Mouse (Mus musculus): ENCODE data around the gene Samm50. TPM values are rescaled to one million over a fixed set of nuclear protein-coding genes. Genes with fewer than 3 reads are reported as not detected.

Samm50 gene
- polyA plus RNA-seq, 1 experiment, result 120 TPM

- Histone ChIP-seq H3K4me1 (ENCODE audit: control insufficient read depth, insufficient read depth, low read length) (peaks cover 2% of the 10 kb centered on the region), H3K9me3 (replicated peaks; ENCODE audit: control insufficient read depth, insufficient read depth, low read length, poor library complexity, severe bottlenecking) (no peaks in the 10 kb centered on the region), H3K9ac (ENCODE audit: low read depth, poor library complexity, severe bottlenecking) (no peak overlapping the region), H3K27me3 (ENCODE audit: control insufficient read depth, insufficient read depth, low read length, poor library complexity, severe bottlenecking) (no peaks in the 10 kb centered on the region), H3K4me3 (ENCODE audit: low read depth, low read length) (no peak overlapping the region), H3K27ac (ENCODE audit: insufficient read depth, low read length) (no peak overlapping the region), H3K36me3 (ENCODE audit: control insufficient read depth, insufficient read depth, low read length, poor library complexity, severe bottlenecking) (peaks cover 4% of the 10 kb centered on the region; the same call in 1 of the 2 replicates)
- no peak for TF ChIP-seq EP300 (IDR thresholded peaks at IDR 0.05; ENCODE audit: insufficient read depth, low read depth, low read length)
- no peak for TF ChIP-seq CTCF (IDR thresholded peaks at IDR 0.05; ENCODE audit: low read depth, low read length)
- TF ChIP-seq POLR2A (IDR thresholded peaks at IDR 0.05; ENCODE audit: insufficient read depth, low read length), result no peak
Measured at GRCm38 (mm10) chr15:84217969-84218782, 26.1 kb downstream of the Samm50 start.

GRCm38 (mm10) chr15:84218783-84219271 is 26.8 kb downstream of the Samm50 start:
- Histone ChIP-seq H3K4me1 (ENCODE audit: control insufficient read depth, insufficient read depth, low read length) (peaks cover 3% of the 10 kb centered on the region), H3K36me3 (ENCODE audit: control insufficient read depth, insufficient read depth, low read length, poor library complexity, severe bottlenecking) (peaks cover 4% of the 10 kb centered on the region; the same call in 1 of the 2 replicates), H3K27me3 (ENCODE audit: control insufficient read depth, insufficient read depth, low read length, poor library complexity, severe bottlenecking) (no peaks in the 10 kb centered on the region), H3K4me3 (ENCODE audit: low read depth, low read length) (no peak overlapping the region), H3K9me3 (replicated peaks; ENCODE audit: control insufficient read depth, insufficient read depth, low read length, poor library complexity, severe bottlenecking) (no peaks in the 10 kb centered on the region), H3K27ac (ENCODE audit: insufficient read depth, low read length) (no peak overlapping the region), H3K9ac (ENCODE audit: low read depth, poor library complexity, severe bottlenecking) (no peak overlapping the region)
- TF ChIP-seq EP300 (IDR thresholded peaks at IDR 0.05; ENCODE audit: insufficient read depth, low read depth, low read length) (no peak), CTCF (IDR thresholded peaks at IDR 0.05; ENCODE audit: low read depth, low read length) (no peak)

- H3K36me3 ChIP-seq (ENCODE audit: control insufficient read depth, insufficient read depth, low read length, poor library complexity, severe bottlenecking), result no peaks in the 10 kb centered on the region
- H3K27me3 ChIP-seq (ENCODE audit: control insufficient read depth, insufficient read depth, low read length, poor library complexity, severe bottlenecking), result no peaks in the 10 kb centered on the region
- H3K4me1 ChIP-seq (ENCODE audit: control insufficient read depth, insufficient read depth, low read length), result peaks cover 1% of the 10 kb centered on the region
- TF ChIP-seq POLR2A (IDR thresholded peaks at IDR 0.05; ENCODE audit: insufficient read depth, low read length) (no peak), CTCF (IDR thresholded peaks at IDR 0.05; ENCODE audit: low read depth, low read length) (no peak), EP300 (IDR thresholded peaks at IDR 0.05; ENCODE audit: insufficient read depth, low read depth, low read length) (no peak)
- H3K9me3 ChIP-seq (replicated peaks; ENCODE audit: control insufficient read depth, insufficient read depth, low read length, poor library complexity, severe bottlenecking), result no peaks in the 10 kb centered on the region
- no peak overlapping the region for H3K27ac ChIP-seq (ENCODE audit: insufficient read depth, low read length)
- H3K4me3 ChIP-seq (ENCODE audit: low read depth, low read length), result no peak overlapping the region
- H3K9ac ChIP-seq (ENCODE audit: low read depth, poor library complexity, severe bottlenecking), result no peak overlapping the region
Measured at GRCm38 (mm10) chr15:84221539-84221938, 29.5 kb downstream of the Samm50 start.

- Histone ChIP-seq H3K36me3 (ENCODE audit: control insufficient read depth, insufficient read depth, low read length, poor library complexity, severe bottlenecking) (no peaks in the 10 kb centered on the region), H3K4me1 (ENCODE audit: control insufficient read depth, insufficient read depth, low read length) (peaks cover 1% of the 10 kb centered on the region), H3K27me3 (ENCODE audit: control insufficient read depth, insufficient read depth, low read length, poor library complexity, severe bottlenecking) (no peaks in the 10 kb centered on the region), H3K9ac (ENCODE audit: low read depth, poor library complexity, severe bottlenecking) (no peak overlapping the region), H3K9me3 (replicated peaks; ENCODE audit: control insufficient read depth, insufficient read depth, low read length, poor library complexity, severe bottlenecking) (no peaks in the 10 kb centered on the region), H3K27ac (ENCODE audit: insufficient read depth, low read length) (no peak overlapping the region), H3K4me3 (ENCODE audit: low read depth, low read length) (no peak overlapping the region)
- peak; percentile 35 for TF ChIP-seq CTCF (IDR thresholded peaks at IDR 0.05; ENCODE audit: low read depth, low read length)
- TF ChIP-seq EP300 (IDR thresholded peaks at IDR 0.05; ENCODE audit: insufficient read depth, low read depth, low read length), result no peak
Measured at GRCm38 (mm10) chr15:84223423-84223822, 31.4 kb downstream of the Samm50 start.

GRCm38 (mm10) chr15:84224779-84225178 is 32.7 kb downstream of the Samm50 start:
- peaks cover 1% of the 10 kb centered on the region for H3K4me1 ChIP-seq (ENCODE audit: control insufficient read depth, insufficient read depth, low read length)
- no peak for TF ChIP-seq CTCF (IDR thresholded peaks at IDR 0.05; ENCODE audit: low read depth, low read length)
- no peak for TF ChIP-seq EP300 (IDR thresholded peaks at IDR 0.05; ENCODE audit: insufficient read depth, low read depth, low read length)
- TF ChIP-seq POLR2A (IDR thresholded peaks at IDR 0.05; ENCODE audit: insufficient read depth, low read length), result no peak
- no peaks in the 10 kb centered on the region for H3K27me3 ChIP-seq (ENCODE audit: control insufficient read depth, insufficient read depth, low read length, poor library complexity, severe bottlenecking)
- no peaks in the 10 kb centered on the region for H3K36me3 ChIP-seq (ENCODE audit: control insufficient read depth, insufficient read depth, low read length, poor library complexity, severe bottlenecking)
- no peaks in the 10 kb centered on the region for H3K9me3 ChIP-seq (replicated peaks; ENCODE audit: control insufficient read depth, insufficient read depth, low read length, poor library complexity, severe bottlenecking)
- no peak overlapping the region for H3K4me3 ChIP-seq (ENCODE audit: low read depth, low read length)
- H3K27ac ChIP-seq (ENCODE audit: insufficient read depth, low read length), result no peak overlapping the region
- H3K9ac ChIP-seq (ENCODE audit: low read depth, poor library complexity, severe bottlenecking), result no peak overlapping the region

- TF ChIP-seq CTCF (IDR thresholded peaks at IDR 0.05; ENCODE audit: low read depth, low read length) (no peak), POLR2A (IDR thresholded peaks at IDR 0.05; ENCODE audit: insufficient read depth, low read length) (no peak), EP300 (IDR thresholded peaks at IDR 0.05; ENCODE audit: insufficient read depth, low read depth, low read length) (no peak)
Measured at GRCm38 (mm10) chr15:84226918-84227317, 34.9 kb downstream of the Samm50 start.

More at GRCm38 (mm10) chr15:84226918-84227317, 34.9 kb downstream of the Samm50 start:
- Histone ChIP-seq H3K9me3 (replicated peaks; ENCODE audit: control insufficient read depth, insufficient read depth, low read length, poor library complexity, severe bottlenecking) (no peaks in the 10 kb centered on the region), H3K27ac (ENCODE audit: insufficient read depth, low read length) (no peak overlapping the region), H3K4me3 (ENCODE audit: low read depth, low read length) (no peak overlapping the region), H3K4me1 (ENCODE audit: control insufficient read depth, insufficient read depth, low read length) (peaks cover 1% of the 10 kb centered on the region), H3K36me3 (ENCODE audit: control insufficient read depth, insufficient read depth, low read length, poor library complexity, severe bottlenecking) (no peaks in the 10 kb centered on the region), H3K27me3 (ENCODE audit: control insufficient read depth, insufficient read depth, low read length, poor library complexity, severe bottlenecking) (no peaks in the 10 kb centered on the region), H3K9ac (ENCODE audit: low read depth, poor library complexity, severe bottlenecking) (no peak overlapping the region)

All from ES-Bruce4 (cell line).